Mouse (Mus musculus) lung, adult 2 months (tissue): ENCODE results near the gene Yy1.

Experiments used
- CTCF ChIP-seq: fragments of 200-500 bp; IDR thresholded peaks from 2 replicates; pipeline ENCODE4 v1.5.1; 2011; ENCODE audit warnings: mild to moderate bottlenecking, low read length, control low read depth; ENCODE audit not compliant: insufficient read depth
- POLR2A ChIP-seq: fragments of 200-500 bp; IDR thresholded peaks from 2 replicates; pipeline ENCODE4 v1.6.1; 2011; ENCODE audit warnings: low read depth, mild to moderate bottlenecking, control low read depth, low read length, borderline replicate concordance; ENCODE audit errors: extremely low read depth

DNA sequence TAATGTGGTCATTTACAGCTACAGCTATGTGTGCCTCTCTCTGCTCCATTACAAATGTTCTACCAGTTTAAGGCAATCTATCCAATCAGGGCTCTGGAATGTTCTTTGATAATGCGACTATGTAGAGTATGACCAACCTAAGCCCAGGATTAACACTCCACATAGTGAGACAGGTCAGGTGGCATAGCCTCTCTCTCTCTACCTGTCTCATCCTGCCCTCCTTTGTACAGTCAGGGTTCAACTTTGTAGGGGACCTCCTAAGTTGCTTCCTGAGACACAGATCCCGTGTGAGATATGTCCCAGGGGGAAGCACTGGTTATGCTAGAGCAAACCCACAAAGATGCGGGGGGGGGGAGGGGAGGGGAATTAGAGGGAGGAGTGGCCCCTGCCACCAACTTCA is 42.5 kb upstream of the Yy1 start:
- TF ChIP-seq POLR2A (no peak), CTCF (no peak)
